Mouse (Mus musculus) stomach, postnatal 0 days (tissue): Measurements from ENCODE around the gene Mccc2. TPM values are rescaled to one million over a fixed set of nuclear protein-coding genes. Genes with fewer than 3 reads are reported as not detected.
A peak's percentile ranks its signal among the peaks of the same experiment; 100 is the strongest.

Source experiments
- ATAC-seq: fragments of 200-750 bp; cut with Nextera tagmentation; 2 replicates; pipeline ENCODE4 v1.8.0; 2017; ENCODE audit not compliant: low FRiP score, low TSS enrichment
- DNase-seq: peaks from one replicate; pipeline ENCODE4 v3.0.0-alpha.2; 2016; ENCODE audit warnings: low spot score
- H3K27ac ChIP-seq: fragments of 300-500 bp; sonication (generic); replicated peaks from 2 replicates; pipeline ENCODE4 v1.5.1; 2014; ENCODE audit warnings: mild to moderate bottlenecking, control low read depth
- H3K27me3 ChIP-seq: fragments of 300-500 bp; sonication (generic); 2 replicates; pipeline ENCODE4 v1.6.1; 2014; ENCODE audit warnings: low read length; ENCODE audit not compliant: control insufficient read depth, insufficient read depth
- H3K36me3 ChIP-seq: fragments of 300-500 bp; sonication (generic); 2 replicates; pipeline ENCODE4 v1.6.1; 2014; ENCODE audit warnings: low read length, mixed read lengths; ENCODE audit not compliant: control insufficient read depth, insufficient read depth
- H3K4me1 ChIP-seq: fragments of 300-500 bp; sonication (generic); replicated peaks from 2 replicates; pipeline ENCODE4 v1.6.1; 2014; ENCODE audit warnings: antibody characterized with exemption; ENCODE audit not compliant: control insufficient read depth, insufficient read depth
- H3K4me2 ChIP-seq: fragments of 300-500 bp; sonication (generic); replicated peaks from 2 replicates; pipeline ENCODE4 v1.6.1; 2014; ENCODE audit warnings: low read depth, mild to moderate bottlenecking, control low read depth, moderate library complexity
- H3K4me3 ChIP-seq: fragments of 300-500 bp; sonication (generic); 2 replicates; pipeline ENCODE4 v1.5.1; 2014; ENCODE audit warnings: low read depth, low read length, control low read depth
- H3K9ac ChIP-seq: fragments of 300-500 bp; sonication (generic); 2 replicates; pipeline ENCODE4 v1.6.1; 2014; ENCODE audit warnings: mild to moderate bottlenecking, low read length, control low read depth, mixed read lengths
- H3K9me3 ChIP-seq: fragments of 300-500 bp; sonication (generic); 2 replicates; pipeline ENCODE4 v1.6.1; 2016; ENCODE audit warnings: low read length; ENCODE audit not compliant: control insufficient read depth
- CTCF ChIP-seq: IDR thresholded peaks from 2 replicates; pipeline ENCODE4 v1.5.1; 2016; ENCODE audit warnings: antibody characterized with exemption, low read depth, mild to moderate bottlenecking, moderate library complexity
- EP300 ChIP-seq: optimal IDR thresholded peaks from 2 replicates; pipeline ENCODE3; 2016; ENCODE audit warnings: antibody characterized with exemption
- WGBS: fragments of 180-500 bp; shearing (Covaris S2); extraction: QIAGEN DNeasy Blood & Tissue Kit; methylation state at CpG from one replicate; pipeline ENCODE4 v1.1.7; 2014; 5-methylcytosine and 5-hydroxymethylcytosine counted together
- polyA plus RNA-seq: library from polyadenylated mRNA; unstranded; fragments of >200 nt; fragmentation: Nextera tagmentation; extraction: Ambion mirVana; gene quantifications from 2 replicates; pipeline ENCODE4 v1.2.1, GENCODE M21; 2015

Mccc2 gene
- polyA plus RNA-seq, 1 experiment from 2014 or later, result 27.5 TPM

DNA sequence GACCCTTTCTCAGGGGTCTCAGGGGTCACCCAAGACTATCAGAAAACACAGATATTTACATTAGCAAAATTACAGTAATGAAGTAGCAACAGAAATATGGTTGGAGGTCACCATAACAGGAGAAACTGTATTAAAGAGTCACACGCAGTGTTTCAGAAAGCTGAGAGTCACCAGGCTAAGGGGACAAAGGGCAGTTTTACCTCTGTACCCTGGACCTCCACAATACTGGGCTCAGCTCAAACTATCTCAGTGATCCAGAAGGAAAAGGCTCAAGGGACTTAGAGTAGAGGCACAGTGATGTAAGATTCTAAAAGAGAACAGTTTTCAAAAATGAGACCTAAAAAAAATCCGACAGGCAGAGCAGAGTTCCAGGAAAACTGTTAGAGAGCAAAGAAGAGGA is 36.0 kb downstream of the Mccc2 start:
- Histone ChIP-seq H3K36me3 (no peaks in the 10 kb centered on the region; the same call in 1 of the 2 replicates), H3K4me2 (no peak overlapping the region), H3K4me1 (no peaks in the 10 kb centered on the region), H3K9ac (no peak overlapping the region), H3K4me3 (no peak overlapping the region), H3K9me3 (no peaks in the 10 kb centered on the region), H3K27ac (no peak overlapping the region), H3K27me3 (no peaks in the 10 kb centered on the region)
- DNase-seq, result no peak
- TF ChIP-seq EP300 (no peak), CTCF (no peak)
- no peak for ATAC-seq
- WGBS, result 58% methylated on average over 2 of the region's 2 CpGs

DNA sequence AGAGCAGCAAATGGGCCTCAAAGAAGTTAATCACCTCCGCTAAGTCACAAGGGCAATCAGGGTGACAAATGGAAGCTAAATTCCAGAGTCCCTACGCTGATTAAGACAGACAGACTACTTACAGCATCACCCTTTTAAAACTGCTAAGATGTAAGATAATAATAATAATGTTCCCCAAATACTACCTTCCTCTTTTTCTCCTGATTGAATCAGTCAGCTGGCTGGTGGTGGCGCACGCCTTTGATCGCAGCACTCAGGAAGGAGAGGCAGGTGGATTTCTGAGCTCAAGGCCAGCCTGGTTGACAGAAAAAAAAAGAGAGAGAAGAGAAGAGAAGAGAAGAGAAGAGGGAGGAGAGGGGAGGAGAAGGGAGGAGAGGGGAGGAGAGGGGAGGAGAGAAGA is 45.4 kb downstream of the Mccc2 start:
- TF ChIP-seq EP300 (no peak), CTCF (no peak)
- WGBS, result 80% methylated on average over 5 of the region's 5 CpGs
- no peak overlapping the region for H3K9ac ChIP-seq

DNA sequence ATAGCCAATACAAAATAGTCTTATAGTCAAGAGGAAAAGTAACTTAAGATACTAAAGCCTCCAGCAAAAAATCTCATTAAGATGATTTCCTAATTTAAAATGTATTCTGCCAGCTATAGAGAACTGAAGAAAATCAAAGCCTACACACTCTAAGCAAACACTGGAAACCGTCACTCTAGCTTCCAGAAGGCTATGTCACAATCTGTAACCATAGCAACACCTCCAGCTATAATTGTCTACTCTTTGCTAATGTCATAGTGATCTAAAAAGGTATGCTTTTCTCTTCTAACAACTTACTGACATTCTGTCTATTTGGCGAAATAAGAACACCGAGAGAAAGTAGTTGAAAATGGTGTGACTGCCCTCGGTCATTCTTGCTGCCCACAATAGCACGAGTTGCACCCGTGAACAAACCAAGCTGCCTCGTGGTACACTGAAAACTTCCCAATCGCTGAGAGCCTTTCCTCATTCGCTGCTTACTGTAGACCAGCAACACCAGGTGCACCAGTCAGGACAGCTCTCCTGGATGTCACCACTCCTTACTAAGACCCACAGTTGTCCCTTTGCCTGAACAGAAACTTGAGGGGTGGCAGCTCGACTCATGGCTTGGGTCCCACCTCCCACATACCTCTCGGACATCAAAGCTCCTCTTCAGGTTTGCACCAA is 48.3 kb downstream of the Mccc2 start:
- ATAC-seq (no peak), DNase-seq (no peak)
- no peak overlapping the region for H3K9ac ChIP-seq
- H3K27me3 ChIP-seq, result no peaks in the 10 kb centered on the region
- no peaks in the 10 kb centered on the region for H3K9me3 ChIP-seq
- H3K36me3 ChIP-seq, result peaks cover 8% of the 10 kb centered on the region; the same call in 1 of the 2 replicates
- no peak for TF ChIP-seq CTCF
- TF ChIP-seq EP300, result no peak
- no peaks in the 10 kb centered on the region for H3K4me1 ChIP-seq
- WGBS, result 85% methylated on average over 11 of the region's 11 CpGs
- no peak overlapping the region for H3K27ac ChIP-seq
- no peak overlapping the region for H3K4me3 ChIP-seq
- H3K4me2 ChIP-seq, result no peak overlapping the region

More for the DNA sequence above, 45.4 kb downstream of the Mccc2 start:
- Histone ChIP-seq H3K27ac (no peak overlapping the region), H3K9me3 (no peaks in the 10 kb centered on the region), H3K4me1 (no peaks in the 10 kb centered on the region), H3K4me2 (no peak overlapping the region), H3K27me3 (no peaks in the 10 kb centered on the region), H3K4me3 (no peak overlapping the region), H3K36me3 (peaks cover 6% of the 10 kb centered on the region; the same call in 1 of the 2 replicates)
- DNase-seq (no peak), ATAC-seq (no peak)

- DNase-seq, result no peak
- H3K4me2 ChIP-seq, result no peak overlapping the region
- ATAC-seq, result no peak
- H3K4me3 ChIP-seq, result no peak overlapping the region
- no peaks in the 10 kb centered on the region for H3K4me1 ChIP-seq
- 65% methylated on average over 6 of the region's 6 CpGs for WGBS
- H3K27ac ChIP-seq, result peak overlapping the region; percentile 24; the same call in 1 of the 2 replicates
- no peak overlapping the region for H3K9ac ChIP-seq
- no peaks in the 10 kb centered on the region for H3K27me3 ChIP-seq
- H3K9me3 ChIP-seq, result no peaks in the 10 kb centered on the region
- TF ChIP-seq CTCF (no peak), EP300 (no peak)
- peaks cover 4% of the 10 kb centered on the region; the same call in 1 of the 2 replicates for H3K36me3 ChIP-seq
Observed at GRCm38 (mm10) chr13:99963814-99964213, 51.6 kb downstream of the Mccc2 start.

- no peak for ATAC-seq
- no peak for DNase-seq
- no peak for TF ChIP-seq CTCF
- TF ChIP-seq EP300, result no peak
- Histone ChIP-seq H3K4me3 (no peak overlapping the region), H3K9ac (no peak overlapping the region), H3K27me3 (no peaks in the 10 kb centered on the region), H3K27ac (no peak overlapping the region), H3K4me2 (no peak overlapping the region), H3K9me3 (0 out of 2 replicates have a peak, but pooled peaks cover under 1% of the 10 kb centered on the region), H3K4me1 (no peaks in the 10 kb centered on the region), H3K36me3 (peaks cover 7% of the 10 kb centered on the region; the same call in 1 of the 2 replicates)
- 76% methylated on average over 4 of the region's 4 CpGs for WGBS
Observed at GRCm38 (mm10) chr13:99961661-99962060, 53.8 kb downstream of the Mccc2 start.

- H3K4me3 ChIP-seq, result no peak overlapping the region
- H3K27me3 ChIP-seq, result no peaks in the 10 kb centered on the region
- no peak overlapping the region for H3K27ac ChIP-seq
- no peak for ATAC-seq
- no peak overlapping the region for H3K4me2 ChIP-seq
- TF ChIP-seq EP300, result no peak
- TF ChIP-seq CTCF, result no peak
- H3K9me3 ChIP-seq, result 0 out of 2 replicates have a peak, but pooled peaks cover 2% of the 10 kb centered on the region
- H3K4me1 ChIP-seq, result no peaks in the 10 kb centered on the region
- peaks cover 11% of the 10 kb centered on the region; the same call in 1 of the 2 replicates for H3K36me3 ChIP-seq
- H3K9ac ChIP-seq, result no peak overlapping the region
- no peak for DNase-seq
- WGBS, result 85% methylated on average over 1 of the region's 1 CpGs
Observed at GRCm38 (mm10) chr13:99955591-99955944, 59.9 kb downstream of the Mccc2 start.
